Mouse (Mus musculus): Measurements from ENCODE around the gene Dscaml1.

Dscaml1 gene

DNA sequence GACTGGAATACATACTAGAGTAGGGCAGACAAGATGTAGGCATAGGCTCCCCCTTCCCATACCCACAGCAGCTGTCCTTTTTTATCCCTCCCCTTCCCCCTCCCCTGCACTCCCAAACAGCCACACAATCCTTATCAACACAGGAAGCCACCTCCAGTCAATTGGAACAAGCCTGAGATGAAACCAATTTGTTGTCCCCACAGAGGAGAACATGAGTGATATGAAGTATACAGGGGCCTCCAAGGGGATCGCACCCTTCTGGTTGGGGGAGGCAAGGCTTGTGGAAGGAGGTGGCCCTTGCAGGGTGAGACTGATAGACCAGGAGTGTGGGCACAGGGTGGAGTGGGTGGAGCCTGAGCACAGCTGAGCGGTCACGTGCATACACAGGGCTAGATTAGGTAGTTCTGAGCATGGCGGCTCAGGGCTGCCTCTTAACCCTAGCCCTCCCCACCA lies 79.1 kb downstream of the Dscaml1 start:
- DNase-seq (ENCODE audit: low spot score in 2 of 2) = no peak

DNA sequence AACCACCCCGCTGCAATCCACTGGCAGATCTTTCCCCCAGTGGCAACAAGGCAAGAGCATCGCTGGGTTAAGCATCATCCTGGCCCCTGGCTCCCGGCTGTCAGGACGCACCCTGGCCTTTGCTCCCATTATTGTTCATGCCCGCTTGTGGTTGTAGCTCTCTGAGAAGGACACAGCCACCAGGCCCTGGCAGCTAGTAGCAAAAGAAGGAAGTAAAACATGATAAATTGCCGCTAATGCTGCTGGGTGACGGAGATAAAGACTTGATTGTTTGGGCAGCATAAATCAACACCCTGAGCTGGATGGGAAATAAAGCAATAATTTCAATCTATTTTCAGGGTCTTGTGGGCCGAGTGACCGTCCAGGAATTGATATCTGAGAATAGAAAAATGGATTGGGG lies 81.1 kb downstream of the Dscaml1 start:
- no peak for DNase-seq (ENCODE audit: low spot score in 2 of 2)

DNA sequence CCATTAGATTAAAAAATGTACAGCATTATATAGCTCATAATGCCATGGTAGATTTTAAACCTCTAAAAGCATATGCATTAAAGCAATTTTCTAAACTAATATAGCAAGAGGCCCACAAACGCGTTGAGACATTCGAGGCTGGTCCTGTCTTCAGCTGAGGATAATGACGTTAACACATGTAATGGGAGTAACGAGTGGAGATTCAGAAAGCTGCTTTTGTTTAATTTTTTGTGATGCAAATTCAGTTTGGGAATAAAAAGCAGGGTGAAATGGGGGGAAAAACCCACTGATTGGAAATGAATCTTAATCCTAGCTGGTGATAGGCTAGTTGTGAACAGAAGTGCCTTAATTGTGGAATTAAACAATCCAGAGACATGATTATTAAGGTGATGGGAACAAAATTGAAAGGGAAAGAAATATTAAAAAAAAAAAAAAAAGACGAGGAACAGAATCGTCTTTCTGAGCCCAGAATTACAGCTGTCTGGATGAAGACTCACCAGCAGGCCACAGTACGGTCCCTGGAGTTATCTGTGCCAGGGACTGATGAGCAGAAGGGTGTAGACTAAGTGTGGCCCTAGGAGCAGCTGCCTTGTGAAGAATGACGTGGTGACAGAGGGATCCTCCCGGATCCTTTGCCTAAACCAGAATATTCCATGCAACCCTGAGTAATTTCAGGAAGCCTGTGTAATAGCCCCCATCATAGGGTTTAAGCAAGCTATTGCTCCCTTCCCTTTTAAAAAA lies 84.5 kb downstream of the Dscaml1 start:
- no peak for DNase-seq (ENCODE audit: low spot score in 2 of 2)

DNA sequence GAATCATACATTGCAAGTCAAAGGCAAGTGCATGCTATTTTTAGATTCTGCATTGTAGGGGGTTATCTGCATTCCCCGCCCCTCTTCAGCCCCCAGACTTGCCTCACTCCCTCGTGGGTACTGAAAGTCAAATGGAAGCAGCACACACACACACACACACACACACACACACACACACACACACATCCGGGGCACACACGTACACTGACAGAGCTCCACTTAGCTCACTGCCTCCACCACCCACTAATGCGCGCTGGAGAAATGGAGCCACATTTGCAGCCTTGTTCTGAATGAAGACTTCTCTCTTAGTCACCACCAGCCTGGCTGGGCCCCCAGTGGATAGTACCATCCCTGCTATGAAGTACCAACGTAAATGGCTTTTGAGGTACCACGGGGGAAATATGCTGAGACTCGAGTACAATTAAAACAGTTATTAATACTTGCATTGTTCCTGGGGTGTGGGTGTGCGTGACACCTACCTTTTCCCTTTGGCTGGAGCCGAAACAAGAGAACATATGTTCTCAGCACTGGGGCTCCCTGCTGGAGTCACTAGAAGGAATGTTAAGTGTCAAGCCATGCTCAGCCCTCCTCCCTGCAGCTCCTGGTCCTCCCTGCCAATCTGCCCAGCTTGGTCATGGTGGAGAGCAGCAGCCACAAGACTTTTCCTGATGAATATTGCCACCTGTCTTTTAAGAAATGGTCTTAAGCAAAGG lies 91.7 kb downstream of the Dscaml1 start:
- DNase-seq (ENCODE audit: low spot score in 2 of 2) = peak; percentile 61 to 69

DNA sequence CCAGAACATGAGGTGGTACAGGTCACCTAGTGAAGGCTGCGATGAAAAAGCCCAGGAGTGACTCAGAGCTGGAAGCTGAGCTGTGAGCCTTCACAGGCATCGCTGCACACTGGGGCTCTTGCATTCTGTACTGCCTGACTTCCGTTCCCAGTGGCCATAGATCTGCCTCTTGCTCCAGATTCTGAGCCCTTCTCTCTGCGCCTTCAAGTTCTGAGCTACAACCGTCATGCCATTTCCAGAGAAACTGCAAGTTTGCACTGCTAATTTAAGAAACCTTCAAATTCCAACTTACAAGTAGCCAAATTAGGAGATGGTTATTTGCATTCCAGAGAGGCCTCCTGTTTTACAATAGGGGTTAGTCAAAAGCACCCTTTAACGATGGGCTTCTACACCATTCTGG lies 93.4 kb downstream of the Dscaml1 start:
- no peak for DNase-seq (ENCODE audit: low spot score in 2 of 2)

DNA sequence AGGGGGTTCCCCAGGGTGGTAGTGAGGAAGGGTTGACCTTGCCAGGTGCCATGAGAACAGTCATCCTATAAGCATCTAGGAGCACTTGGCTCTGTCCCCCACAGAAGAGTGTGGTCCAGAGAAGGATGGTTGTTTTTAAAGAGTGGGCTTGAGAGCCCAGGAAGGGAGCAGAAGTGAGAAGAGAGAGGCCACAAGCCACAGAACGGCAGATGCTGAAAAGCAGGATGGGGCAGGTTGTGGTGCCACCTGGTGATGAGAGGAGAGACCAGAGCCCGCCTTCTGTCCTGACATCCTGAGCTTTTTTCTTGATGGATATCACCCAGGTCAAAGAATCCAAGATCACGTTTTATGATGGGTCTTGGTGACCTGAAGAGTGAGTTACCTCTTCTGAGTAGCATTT lies 96.4 kb downstream of the Dscaml1 start:
- DNase-seq (ENCODE audit: low spot score in 2 of 2) = no peak

DNA sequence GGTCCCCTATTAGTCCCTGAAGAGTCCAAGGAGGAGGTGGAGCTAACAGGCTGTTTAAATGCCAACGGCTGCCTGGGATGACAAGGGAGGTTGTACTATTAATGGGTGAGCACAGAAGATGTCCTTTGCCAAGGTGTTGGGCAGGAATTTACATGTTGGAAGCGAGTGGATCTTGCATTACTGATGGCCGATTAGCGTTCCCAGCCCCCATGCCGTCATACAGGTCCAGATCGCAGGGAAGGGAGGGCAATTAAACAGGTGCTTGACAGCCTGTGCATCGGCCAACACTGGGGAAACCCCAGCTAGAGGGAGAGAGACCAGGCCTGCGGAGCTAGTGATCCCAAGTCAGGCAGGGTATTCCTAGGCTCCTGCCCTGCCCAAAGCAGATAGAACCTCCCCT lies 98.1 kb downstream of the Dscaml1 start:
- no peak for DNase-seq (ENCODE audit: low spot score in 2 of 2)

DNA sequence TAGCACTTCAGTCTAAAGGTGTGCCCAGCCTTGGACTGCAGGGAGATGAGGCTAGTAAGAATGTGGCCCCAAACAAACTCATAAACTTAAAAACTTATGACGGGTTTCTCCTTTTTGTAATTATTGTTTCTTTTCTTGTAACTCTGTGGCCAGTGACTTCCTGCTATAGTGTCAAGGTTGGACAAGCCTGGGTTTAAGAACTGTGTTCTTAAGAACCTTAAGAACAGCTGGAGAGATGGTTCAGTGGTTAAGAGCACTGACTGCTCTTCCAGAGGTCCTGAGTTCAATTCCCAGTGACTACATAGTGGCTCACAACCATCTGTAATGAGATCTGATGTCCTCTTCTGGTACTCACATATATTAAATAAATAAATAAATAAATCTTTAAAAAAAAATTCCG lies 106.8 kb downstream of the Dscaml1 start:
- DNase-seq (ENCODE audit: low spot score in 2 of 2) = no peak

DNA sequence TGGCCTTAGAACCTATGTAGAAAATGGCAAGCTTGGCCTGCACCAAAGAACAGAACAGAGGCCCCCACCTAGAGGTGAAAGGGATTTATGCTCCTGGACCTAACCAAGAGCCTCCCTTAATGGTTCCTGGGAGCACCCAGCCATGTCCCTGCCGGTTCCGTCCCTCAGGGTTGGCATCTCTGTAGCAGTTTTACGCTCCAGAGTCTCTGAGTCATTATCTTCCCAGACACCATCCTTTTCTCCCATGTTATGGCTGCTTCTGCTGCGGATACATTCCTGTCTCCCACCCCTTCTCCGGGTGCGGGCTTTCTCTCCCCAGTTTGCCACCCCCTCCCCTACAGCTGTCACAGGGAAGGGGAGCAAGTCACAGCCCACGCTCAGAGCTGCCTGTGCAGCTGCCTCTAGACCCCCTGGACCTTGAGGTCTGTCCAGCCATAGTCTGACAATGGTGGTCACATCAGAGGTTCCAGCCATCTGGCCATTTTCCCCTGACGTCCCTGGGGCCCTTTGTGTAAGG lies 108.1 kb downstream of the Dscaml1 start:
- DNase-seq (ENCODE audit: low spot score in 2 of 2) = no peak

DNA sequence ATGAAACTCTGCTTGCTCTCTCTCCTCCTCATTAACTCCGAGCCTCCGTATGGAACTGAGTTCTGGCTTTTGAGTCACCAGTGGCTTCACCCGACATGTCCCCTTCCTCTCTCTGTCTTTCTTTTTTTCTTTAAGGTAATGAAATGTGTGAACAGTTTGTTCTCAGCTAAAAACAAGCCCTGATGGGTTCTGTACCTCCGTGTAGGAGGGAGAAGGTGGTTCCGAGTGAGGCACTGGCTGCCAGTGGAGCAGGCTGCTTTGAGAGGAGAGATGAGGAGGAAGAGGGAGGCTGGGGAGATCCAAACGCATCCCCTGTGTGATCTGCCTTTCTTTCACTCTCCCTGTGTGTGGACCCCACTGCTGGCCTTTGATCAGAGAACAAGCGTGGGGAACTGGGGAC lies 111.2 kb downstream of the Dscaml1 start:
- DNase-seq (ENCODE audit: low spot score in 2 of 2) = peak in 1 of 2 experiments; percentile 56

DNA sequence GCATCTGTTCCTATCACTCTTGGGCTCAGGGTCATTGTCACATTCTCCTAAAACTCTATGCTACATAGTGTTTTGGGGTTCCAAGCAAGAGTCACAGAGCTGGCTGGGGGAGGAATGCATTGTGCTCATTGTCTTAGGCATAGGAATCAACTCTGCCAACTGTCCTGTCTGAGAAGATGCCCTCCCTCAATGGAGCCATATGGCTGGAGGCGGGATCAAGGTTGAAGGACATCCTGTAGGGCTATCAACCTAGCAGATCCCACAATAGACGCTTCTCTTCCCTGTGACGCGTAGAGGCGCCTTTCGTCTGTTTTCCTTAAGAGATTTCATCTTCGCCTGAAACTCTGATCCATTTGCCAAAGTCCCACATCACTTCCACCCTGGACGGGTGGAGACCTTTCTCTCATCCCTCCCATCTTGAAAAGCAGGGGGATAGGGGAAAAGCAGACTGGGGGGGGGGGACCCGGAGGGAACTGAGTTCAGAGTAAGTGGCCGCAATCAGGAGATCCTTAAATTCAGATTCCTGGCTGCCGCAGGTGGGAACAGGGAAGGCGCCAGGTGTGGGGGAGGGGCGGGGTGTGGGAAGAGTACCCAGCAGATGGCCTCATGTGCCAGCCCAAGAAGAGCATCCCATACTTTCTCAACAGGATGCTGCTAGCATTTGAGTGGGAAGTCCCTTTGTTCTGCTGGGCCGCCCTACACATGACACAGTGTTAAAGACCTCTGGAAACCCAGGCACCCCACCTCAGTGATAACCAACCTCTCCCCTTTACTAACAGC lies 113.0 kb downstream of the Dscaml1 start:
- DNase-seq (ENCODE audit: low spot score in 2 of 2) = no peak

DNA sequence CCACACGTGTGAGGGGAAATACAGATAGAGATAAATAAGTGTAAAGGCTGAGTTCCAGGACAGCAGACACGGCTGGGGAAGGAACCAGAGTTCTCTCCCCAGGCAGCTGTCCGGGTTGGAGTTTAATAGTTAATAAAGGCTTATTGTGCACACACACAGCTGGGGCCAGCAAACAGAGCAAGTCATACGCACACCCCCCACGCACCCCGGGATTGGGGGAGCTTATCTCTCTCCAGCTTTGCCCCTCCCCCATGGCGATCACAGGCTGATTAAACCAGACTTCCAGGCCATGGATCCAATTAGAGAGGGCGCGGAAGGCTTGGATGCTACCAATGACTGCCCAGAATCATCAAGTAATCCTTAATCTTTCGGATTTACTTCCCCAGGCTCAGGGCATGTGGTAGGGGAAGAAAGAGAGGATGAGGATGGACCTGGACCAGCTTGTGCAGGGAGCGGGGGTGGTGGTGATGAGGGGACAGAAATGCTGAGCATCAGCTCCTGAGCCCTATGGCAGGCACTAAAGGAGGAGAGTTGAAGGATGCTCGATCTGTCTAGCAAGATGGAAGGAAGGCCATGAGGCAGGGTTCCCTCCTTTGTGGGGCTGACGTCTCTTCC lies 119.7 kb downstream of the Dscaml1 start:
- peak in 1 of 2 experiments; percentile 59 for DNase-seq (ENCODE audit: low spot score in 2 of 2)

DNA sequence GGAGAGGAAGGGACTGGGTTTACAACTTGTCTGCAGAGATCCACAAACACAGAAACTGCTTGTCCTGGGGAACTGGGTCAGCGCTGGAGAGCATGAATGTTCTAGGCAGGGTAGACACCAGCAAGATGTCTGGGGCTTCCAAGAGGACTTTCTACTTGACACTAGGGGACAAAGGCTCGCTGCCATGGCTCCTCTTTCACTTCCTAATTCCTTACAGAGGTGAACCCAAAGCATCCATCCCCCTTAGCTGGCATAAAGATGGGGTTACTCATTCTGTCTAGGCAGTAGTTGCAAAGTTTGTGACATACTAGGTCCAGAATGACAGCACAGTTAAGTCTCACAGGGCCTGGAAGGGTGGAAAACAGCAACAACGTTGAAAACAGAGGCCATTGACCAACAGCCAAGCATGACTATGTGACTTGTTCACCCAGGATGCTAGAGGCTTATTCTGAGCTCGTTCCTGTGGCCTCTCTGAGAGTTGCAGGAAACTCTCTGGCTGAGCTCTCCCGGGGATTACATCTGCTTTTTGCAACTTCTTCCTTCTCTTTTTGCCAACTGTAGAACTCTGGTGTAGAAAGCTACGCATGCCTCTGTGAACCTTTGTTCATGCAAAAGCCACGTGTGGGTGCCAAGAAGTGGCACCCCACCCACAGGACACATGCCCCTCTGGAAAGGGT lies 120.6 kb downstream of the Dscaml1 start:
- DNase-seq (ENCODE audit: low spot score in 2 of 2) = no peak

DNA sequence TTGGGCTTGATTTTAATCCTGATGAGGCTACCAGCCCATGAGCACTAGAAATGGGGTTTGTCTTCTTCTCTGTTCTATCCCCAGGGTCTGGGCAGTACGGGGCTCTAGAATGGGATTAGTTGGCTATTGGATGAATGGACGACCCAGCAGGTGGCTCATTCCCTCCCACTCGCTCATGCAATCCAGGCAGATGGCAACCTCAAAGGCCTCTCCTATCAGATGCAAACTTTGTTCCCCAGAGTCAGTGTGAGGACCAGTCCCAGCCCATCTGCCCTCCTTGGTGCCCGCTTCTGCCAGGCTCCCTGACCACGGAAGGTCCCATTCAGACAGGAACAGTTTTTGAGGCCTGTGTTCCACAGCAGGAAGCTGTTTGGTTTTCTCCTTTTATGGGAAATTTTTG lies 123.4 kb downstream of the Dscaml1 start:
- DNase-seq (ENCODE audit: low spot score in 2 of 2) = no peak

DNA sequence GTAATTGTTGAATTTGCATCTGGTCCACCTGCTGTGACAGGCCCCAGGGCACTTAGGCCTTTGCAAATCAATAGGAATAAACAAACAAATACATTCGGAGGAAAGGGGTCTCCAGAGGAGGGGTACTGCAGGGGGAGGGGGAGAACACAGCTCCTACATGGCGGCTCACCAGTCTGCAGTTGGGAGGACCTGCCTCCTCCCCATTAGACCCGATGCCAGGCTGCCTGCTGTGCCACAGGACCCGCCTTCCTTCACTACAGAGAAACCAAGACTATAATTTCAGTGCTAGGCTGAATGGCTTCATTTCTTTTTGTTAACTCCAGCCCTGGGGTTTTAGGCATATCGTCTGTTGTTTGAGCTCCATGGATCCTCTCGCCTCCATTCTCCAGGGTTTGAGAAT lies 123.8 kb downstream of the Dscaml1 start:
- no peak for DNase-seq (ENCODE audit: low spot score in 2 of 2)

DNA sequence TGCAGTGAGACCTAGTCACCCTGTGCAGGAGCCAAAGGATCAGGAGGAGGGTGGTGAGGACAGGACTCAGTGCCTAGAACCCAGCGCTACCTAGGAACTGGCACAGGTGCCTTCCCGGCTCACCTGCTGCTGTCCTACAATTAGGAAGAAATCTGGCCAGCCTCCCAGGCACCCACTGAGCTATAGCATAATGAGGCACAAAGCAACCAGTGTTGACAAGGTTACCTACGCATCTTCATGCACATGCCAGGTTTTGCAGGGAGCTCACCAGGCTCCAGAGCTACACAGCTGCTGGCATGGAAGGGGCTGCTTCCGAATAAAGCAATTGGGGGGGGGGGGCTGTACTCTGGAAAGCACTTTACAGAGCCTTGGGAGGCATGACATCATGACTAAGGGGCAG lies 124.2 kb downstream of the Dscaml1 start:
- DNase-seq (ENCODE audit: low spot score in 2 of 2) = peak in 1 of 2 experiments; percentile 59

DNA sequence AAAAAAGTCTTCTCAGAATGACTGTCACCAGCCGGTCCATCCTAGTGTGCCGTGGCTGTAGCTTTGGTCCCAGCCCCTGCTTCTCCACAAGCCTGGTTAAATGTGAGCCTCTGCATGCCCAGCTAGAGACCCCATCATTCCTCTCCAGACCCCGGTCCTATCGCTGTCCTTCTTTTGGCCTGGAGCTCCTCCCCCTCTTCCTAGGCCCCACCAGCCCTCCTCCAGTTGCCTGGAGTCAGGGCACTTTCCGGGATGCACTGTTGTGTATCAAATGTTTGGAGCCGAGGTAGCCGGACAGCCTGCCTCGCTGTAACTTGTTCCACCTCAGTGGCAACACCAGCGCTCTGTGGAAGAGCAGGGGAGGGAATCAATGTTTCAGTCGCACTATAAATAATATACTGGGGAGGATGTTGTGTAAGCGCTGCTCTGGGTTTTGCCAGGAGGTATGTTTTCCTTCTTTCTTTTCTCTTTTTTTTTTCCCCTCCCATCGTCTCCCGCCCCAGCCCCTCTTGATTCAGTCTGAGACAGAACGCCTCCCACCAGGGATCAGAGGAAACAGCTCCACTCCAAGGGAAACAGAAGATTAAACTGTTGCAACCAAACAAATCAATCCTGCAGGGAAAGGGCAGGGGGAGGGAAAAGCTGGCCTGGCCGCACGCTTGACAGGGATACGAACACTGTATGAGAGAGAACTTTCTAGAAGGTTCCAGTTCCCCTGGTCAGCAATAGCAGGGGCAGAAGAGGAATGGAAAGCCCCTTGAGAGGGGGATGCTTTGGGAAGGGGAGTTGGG lies 128.8 kb downstream of the Dscaml1 start:
- peak in 1 of 2 experiments; percentile 55 for DNase-seq (ENCODE audit: low spot score in 2 of 2)

DNA sequence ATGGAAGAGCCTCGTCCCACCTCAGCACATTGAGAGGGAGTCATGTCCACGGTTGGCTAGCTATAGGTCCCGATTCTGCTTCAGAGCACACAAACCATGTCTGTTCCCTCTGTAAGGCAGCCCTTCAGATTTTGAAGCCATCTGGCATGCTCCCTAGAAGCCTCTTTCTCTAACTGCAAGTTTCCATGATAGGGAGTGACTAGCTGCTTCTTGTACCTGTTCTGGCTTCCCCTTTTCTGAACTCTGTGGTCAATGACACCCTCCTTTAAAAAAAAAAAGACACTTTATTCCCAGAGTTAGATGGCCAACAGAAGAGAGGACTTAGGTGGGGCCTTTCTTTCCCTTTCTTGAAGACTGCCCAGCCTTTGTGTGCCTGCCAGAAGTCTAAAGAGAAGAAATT lies 130.5 kb downstream of the Dscaml1 start:
- no peak for DNase-seq (ENCODE audit: low spot score in 2 of 2)

DNA sequence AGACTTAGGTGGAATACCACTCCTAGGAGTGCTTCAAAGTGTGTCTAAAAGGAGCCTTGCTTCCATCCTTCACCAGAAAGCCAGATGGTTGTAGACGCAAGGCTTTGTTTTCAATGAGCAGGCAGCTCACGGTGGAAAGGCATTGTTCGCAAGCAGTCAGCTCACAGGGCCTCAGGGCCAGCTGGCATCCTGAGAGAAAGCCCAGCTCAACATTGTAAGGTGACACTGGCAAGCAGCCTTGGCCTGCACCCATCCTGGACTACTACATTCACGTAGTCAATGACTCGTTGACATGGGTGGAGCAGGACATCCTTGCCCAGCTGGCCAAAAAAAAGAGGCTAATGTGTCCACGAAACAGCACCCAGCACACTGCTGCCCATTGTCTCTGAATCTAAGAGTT lies 134.6 kb downstream of the Dscaml1 start:
- DNase-seq (ENCODE audit: low spot score in 2 of 2) = no peak

DNA sequence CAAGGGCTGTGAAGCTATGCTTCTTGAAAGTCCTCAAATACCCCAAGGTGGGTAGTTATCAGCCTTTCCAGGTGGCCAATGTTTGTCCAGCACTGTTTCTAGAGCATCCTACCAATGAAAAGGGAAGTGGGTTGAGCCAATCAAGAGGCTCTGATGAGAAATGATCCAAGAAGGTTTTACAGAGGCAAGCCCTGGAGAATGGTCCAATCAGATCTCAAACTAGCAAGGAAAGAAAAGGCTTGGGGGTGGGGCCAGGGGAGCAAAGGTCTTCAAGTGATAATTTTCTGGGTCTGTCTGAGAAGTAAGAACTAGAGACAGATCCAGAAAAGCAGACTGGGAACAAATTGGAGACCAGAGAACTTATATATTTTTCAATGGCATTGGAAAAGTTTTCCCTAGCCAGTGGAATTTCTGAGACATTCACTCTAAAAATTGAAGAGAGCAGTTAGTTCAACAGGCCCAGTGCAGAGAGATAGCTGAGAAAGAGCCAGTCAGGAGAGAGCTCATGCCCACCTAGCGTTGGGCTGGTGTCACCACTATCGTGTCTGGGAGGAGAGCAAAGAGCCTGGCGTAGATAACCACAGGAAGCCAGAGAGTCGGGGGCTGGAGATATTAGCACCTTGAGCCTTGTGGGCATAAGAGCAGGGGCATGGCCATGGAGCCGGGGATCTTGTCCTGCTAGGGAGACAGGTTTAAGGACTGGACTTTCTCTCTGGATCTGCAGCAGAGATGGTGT lies 140.6 kb downstream of the Dscaml1 start:
- DNase-seq (ENCODE audit: low spot score in 2 of 2) = no peak
